Mouse (Mus musculus): ENCODE results near the gene Gm5901.
"Not testable (repeated sequence)": the region's sequence is repeated elsewhere in the genome, so short reads cannot be mapped to it uniquely, and the experiment has no call there.

Gene Gm5901

DNA sequence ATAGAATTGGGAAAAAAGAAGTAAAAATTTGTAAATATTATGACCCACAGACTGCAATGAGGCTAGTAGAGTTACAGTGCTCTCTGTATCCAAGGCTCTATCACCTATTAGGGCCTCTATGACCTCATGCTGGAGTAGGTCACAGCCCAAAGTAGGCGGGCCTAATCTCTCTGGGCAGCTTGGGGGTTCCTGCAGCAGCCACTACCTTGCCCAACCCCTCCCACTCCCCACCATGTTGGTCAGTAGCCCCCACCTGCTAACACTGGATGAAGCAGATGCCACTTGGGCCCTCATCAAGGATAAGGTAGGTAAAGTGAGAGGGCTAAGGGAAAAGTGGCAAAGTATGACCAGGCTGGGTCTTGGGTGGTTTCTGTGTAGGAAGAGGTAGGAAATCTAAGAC lies at the start of gene Gm5901:
TSS of gene Gm5901 (plus strand) at position 173 of the 400 bp plus-strand sequence.
- no peak for DNase-seq (ENCODE audit: low spot score)

DNA sequence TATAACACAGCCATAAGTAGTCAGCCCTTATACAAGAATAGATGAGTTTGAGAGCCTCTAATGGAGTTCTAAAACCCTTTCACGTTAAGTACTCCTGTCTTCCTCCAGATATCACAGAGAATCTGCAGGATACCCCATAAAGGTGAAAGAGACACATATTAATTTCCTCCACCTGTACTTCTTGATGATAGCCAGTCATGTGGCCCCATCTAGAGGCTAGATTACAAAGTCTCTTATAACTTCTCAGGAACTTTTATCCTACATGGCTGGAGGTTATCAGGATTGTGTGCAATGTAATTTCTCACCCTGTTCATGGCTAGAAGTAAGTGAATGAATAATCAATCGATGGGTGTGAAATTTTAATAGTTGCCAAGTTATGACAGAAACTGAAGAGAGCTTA lies 49.5 kb upstream of the Gm5901 start:
- no peak for DNase-seq (ENCODE audit: low spot score)

GRCm38 (mm10) chr7:105334004-105334403 lies 40.8 kb upstream of the Gm5901 start, which contains the start of gene Olfr690:
Olfr690 (minus strand) TSS chr7:105334104.
- DNase-seq (ENCODE audit: low spot score) = no peak

DNA sequence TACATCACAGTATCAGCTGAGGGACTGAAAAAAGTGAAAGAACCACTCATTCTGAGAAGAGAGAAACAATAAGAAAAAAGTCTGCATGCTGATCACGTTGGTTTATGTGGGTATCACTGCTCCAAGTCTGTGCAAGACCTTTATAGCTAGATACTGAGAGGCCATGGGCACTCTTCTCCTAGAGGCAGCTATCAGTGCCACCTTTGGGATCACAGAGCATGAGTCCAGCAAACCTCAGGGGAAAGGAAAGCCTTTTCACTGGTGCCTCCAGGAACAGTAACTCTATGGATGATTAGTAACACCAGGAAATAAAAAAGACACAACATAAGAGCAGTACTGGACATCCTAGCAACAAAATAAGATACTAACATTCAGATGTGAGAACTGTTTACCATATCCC lies 32.7 kb upstream of the Gm5901 start, which contains the start of gene Olfr691:
TSS of gene Olfr691 (minus strand) at position 101 of the 400 bp plus-strand sequence.
- DNase-seq (ENCODE audit: low spot score) = no peak

- no peak for DNase-seq (ENCODE audit: low spot score)
Observed at GRCm38 (mm10) chr7:105342752-105343151, 32.1 kb upstream of the Gm5901 start.

DNA sequence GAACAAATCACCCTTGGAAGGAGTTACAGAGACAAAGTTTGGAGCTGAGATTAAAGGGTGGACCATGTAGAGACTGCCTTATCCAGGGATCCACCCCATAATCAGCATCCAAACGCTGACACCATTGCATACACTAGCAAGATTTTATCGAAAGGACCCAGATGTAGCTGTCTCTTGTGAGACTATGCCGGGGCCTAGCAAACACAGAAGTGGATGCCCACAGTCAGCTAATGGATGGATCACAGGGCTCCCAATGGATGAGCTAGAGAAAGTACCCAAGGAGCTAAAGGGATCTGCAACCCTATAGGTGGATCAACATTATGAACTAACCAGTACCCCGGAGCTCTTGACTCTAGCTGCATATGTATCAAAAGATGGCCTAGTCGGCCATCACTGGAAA lies 18.8 kb upstream of the Gm5901 start:
- not testable (repeated sequence) for DNase-seq (ENCODE audit: low spot score)

DNA sequence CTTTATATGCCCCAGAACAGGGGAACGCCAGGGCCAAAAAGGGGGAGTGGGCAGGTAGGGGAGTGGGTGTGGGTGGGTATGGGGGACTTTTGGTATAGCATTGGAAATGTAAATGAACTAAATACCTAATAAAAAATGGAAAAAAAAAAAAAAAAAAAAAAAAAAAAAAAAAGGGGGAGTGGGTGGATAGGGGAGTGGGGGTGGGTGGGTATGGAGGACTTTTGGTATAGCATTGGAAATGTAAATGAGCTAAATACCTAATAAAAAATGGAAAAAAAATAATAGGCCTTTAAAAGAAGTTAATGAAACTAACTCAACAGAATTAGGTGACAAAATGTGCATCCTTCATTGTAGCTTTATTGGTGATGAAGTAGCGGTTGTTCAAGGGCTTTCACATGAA lies 18.4 kb upstream of the Gm5901 start:
- not testable (repeated sequence) for DNase-seq (ENCODE audit: low spot score)

DNA sequence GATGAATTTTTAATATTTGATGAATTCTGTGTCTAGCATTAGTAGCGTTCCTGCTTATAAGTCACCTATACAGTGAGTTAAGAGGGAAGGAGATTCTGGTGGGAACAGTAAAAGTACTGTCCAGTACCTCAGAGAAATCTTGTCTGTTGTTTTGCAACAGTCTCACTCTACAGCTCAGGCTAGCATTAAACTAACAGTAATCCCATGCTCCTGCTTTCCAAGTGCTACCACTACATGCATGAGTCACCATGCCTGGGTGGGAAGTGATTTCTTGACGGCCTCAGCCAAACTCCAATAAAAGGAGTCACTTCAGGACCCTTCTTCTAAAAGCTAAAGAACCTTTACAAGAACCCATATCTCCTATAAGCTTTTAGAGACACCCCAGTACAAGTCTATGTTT lies 13.1 kb upstream of the Gm5901 start:
- DNase-seq (ENCODE audit: low spot score) = no peak

GRCm38 (mm10) chr7:105367268-105367667 lies 7.6 kb upstream of the Gm5901 start:
- DNase-seq (ENCODE audit: low spot score) = no peak

DNA sequence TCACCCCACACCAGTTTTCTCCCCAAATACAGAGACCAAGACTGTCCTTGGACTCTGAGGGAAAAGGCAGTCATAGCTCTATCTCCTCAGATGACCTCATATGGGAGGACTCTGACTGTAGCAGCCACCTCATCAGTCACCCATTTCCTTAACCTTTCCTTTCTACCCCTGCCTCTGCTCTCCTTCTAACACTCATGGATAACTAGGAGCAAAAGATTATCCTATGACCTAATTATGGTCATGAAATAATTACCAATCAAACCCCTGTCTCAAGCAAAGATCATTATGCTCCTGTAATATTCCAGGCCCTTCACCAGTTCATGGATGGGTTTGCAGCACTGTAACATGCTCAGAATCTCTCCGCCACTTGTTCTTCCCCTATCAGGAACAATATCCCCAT lies 6.9 kb upstream of the Gm5901 start, which contains the start of gene Olfr692:
TSS of gene Olfr692 (plus strand) at position 301 of the 400 bp plus-strand sequence.
- no peak for DNase-seq (ENCODE audit: low spot score)

GRCm38 (mm10) chr7:105368521-105368920 lies 6.3 kb upstream of the Gm5901 start:
- no peak for DNase-seq (ENCODE audit: low spot score)

GRCm38 (mm10) chr7:105372912-105373311 lies 1.9 kb upstream of the Gm5901 start:
- DNase-seq (ENCODE audit: low spot score) = no peak

GRCm38 (mm10) chr7:105373509-105373908 lies 1.3 kb upstream of the Gm5901 start:
- DNase-seq (ENCODE audit: low spot score) = no peak

- DNase-seq (ENCODE audit: low spot score) = no peak
Observed at GRCm38 (mm10) chr7:105373976-105374375, 862 bp upstream of the Gm5901 start.

- no peak for DNase-seq (ENCODE audit: low spot score)
Observed at GRCm38 (mm10) chr7:105380329-105380728, 5.5 kb downstream of the Gm5901 start.

DNA sequence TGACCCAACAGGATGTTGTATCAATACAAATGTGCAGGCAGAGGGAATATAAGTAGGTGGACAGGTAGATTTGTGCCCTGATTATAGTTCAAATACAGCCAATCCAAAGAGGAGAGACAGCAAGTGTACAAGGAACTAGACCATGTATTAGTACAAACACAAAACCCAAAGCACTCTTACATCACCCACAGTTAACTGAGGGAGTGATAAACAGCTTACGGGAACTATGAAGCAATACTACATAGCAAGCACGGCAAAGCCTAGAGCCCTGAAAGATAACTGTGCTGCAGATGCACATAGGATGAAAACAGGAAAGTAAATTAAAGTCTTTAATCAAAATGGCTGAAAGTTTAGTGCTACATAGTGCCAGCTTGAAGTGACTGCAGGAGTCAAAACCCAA lies 12.9 kb downstream of the Gm5901 start:
- DNase-seq (ENCODE audit: low spot score) = no peak

DNA sequence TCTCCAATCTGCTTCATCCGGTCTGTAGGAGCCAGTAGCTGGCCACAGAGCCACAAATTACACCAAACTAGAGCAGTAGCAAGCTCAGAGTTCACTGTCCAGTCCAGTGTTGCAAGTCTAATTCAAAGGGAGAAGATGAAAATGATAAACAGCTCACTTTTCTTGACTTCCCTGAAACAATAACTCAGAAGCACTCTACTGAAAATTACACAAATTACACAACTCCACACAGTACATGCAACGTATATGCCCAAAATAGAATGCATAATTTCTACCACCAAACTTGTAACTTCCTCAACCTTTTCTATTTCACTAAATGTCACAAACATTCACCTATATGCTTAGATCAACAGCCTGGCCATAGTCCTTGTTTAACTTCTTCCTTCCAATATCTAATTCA lies 15.4 kb downstream of the Gm5901 start:
- no peak for DNase-seq (ENCODE audit: low spot score)

GRCm38 (mm10) chr7:105394606-105395005 lies 19.8 kb downstream of the Gm5901 start:
- no peak for DNase-seq (ENCODE audit: low spot score)

DNA sequence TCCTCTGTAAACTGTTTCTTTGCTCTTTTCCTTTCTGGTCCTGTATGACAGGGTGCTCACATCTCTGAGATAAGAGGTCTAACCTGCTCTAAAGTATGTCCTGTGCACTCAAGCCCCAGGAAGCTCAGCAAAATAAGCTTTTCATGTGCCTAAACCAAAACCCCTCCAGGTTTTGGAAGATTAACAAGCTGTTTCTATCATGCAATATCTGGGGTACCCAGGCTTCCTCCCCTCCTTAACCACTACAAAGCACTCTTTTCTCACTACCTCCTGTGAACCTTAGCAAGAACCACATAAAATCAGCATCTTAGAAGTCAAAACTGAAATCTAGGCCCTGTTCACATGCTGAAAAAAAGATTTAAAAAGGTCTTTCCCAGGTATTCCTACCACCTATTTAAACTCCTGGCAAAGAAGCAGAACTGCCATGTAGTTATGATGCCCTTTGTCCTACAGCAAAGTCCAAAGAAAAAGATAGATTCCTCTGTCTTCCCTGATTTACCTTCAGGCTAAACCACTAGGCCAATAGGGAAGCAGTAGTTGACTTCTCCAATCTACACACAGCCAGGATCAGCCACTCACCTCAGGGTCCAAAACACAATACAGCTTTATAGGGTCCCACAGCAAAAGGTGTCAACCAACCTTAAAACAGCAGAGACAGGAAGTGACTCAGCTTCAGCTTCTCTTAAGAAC lies 20.4 kb downstream of the Gm5901 start:
- no peak for DNase-seq (ENCODE audit: low spot score)

GRCm38 (mm10) chr7:105396126-105396525 lies 21.3 kb downstream of the Gm5901 start:
- no peak for DNase-seq (ENCODE audit: low spot score)

- DNase-seq (ENCODE audit: low spot score) = no peak
Observed at GRCm38 (mm10) chr7:105399058-105399934, 24.5 kb downstream of the Gm5901 start.

GRCm38 (mm10) chr7:105399935-105400624 lies 25.2 kb downstream of the Gm5901 start, which contains the start of gene Fam160a2:
Fam160a2 (minus strand) TSS chr7:105400054.
- DNase-seq (ENCODE audit: low spot score) = peak; percentile 100

Measured in lung, postnatal 25 days (tissue).